Comparison of ENCODE assay signal across 10 mouse cellular contexts in genomic region chr1:90903971-90904458, GRCm38 (mm10). TPM values are rescaled to one million over a fixed set of nuclear protein-coding genes. Genes with fewer than 3 reads are reported as not detected.
DNase-seq lines count a peak whose midpoint lies in the region; ATAC-seq and TF ChIP-seq lines count a peak whose summit lies in the region.
"Had no signal": no experiment of that assay in that cellular context is flagged by ENCODE, and none has a peak within 500 bp of the region (broad histone marks: within the 10 kb centered on the region; RNA-seq: fewer than 3 reads in every experiment).

No protein-coding gene starts in this region.

- no peak for TF ChIP-seq POLR2A in lung, adult 2 months (IDR thresholded peaks at IDR 0.05; ENCODE audit: borderline replicate concordance, extremely low read depth, low read depth, low read length)

- 41% methylated on average over 8 of the region's 8 CpGs for WGBS in lung, embryonic 14.5 days
- WGBS in lung, adult 2 months: 54% methylated on average over 8 of the region's 8 CpGs

- H3K27me3 ChIP-seq in lung, embryonic 14.5 days (ENCODE audit: insufficient read depth, low read length): no peaks in the 10 kb centered on the region

- peak; percentile 63 for ATAC-seq in lung, embryonic 14.5 days (ENCODE audit: insufficient read depth)

- peak overlapping the region; percentile 48 for H3K27ac ChIP-seq in lung, embryonic 14.5 days (ENCODE audit: low read depth)

- H3K4me1 ChIP-seq in lung, embryonic 14.5 days (ENCODE audit: insufficient read depth): peaks cover 3% of the 10 kb centered on the region; the same call in 1 of the 2 replicates
- no peaks in the 10 kb centered on the region for H3K4me1 ChIP-seq in lung, adult 2 months (ENCODE audit: control insufficient read depth, insufficient read depth, low read length)

- H3K4me2 ChIP-seq in lung, embryonic 14.5 days: no peak overlapping the region

- H3K9me3 ChIP-seq in lung, embryonic 14.5 days (ENCODE audit: low read depth, low read length): no peaks in the 10 kb centered on the region

- no peaks in the 10 kb centered on the region for H3K36me3 ChIP-seq in lung, embryonic 14.5 days (ENCODE audit: insufficient read depth)

- H3K4me3 ChIP-seq in lung, embryonic 14.5 days (ENCODE audit: low read depth, low read length): no peak overlapping the region
- H3K4me3 ChIP-seq in lung, adult 2 months (replicated peaks; ENCODE audit: extremely low read depth, low read depth, low read length): no peak overlapping the region
- H3K4me3 ChIP-seq: erythroblast, embryonic 14.5 days had no signal

- no peak for TF ChIP-seq CTCF in lung, embryonic 14.5 days (IDR thresholded peaks at IDR 0.05; ENCODE audit: low read depth)
- TF ChIP-seq CTCF in lung, adult 2 months (IDR thresholded peaks at IDR 0.05; ENCODE audit: insufficient read depth, low read length): no peak

- H3K9ac ChIP-seq in lung, embryonic 14.5 days: no peak overlapping the region

- DNase-seq in lung, embryonic 14.5 days: peak; percentile 83
- no peak for DNase-seq in lung, adult 2 months
- DNase-seq in frontal cortex, postnatal 36 days (ENCODE audit: low spot score in 2 of 2): peak; percentile 70 to 83
- DNase-seq in left cerebral cortex, adult 8-10 months (ENCODE audit: low spot score in 2 of 2): peak; percentile 38 to 86
- peak; percentile 76 to 81 for DNase-seq in right cerebral cortex, postnatal 36 days (ENCODE audit: low spot score in 2 of 2)
- DNase-seq in Muller cell, postnatal 12 days (ENCODE audit: inconsistent ontology term): no peak
- DNase-seq in thymus, postnatal 10 days (ENCODE audit: low spot score in 2 of 2): no peak
- no peak for DNase-seq in thymus, postnatal 4 days

RNA-seq across cellular contexts. Expression of gene Mlph, which starts 10.9 kb away (rescaled TPM):
- 0.39 and 0.42 TPM in 2 replicates for polyA plus RNA-seq in lung, embryonic 14.5 days (2014; fragmentation: Nextera tagmentation; extraction: Ambion mirVana)
- polyA plus RNA-seq in lung, adult 2 months (2012; rRNA removed): 10.3 and 13.5 TPM in 2 replicates
- 1 to 10 TPM; 1.8 to 4.0 (median 2.7) TPM for total RNA-seq in left cerebral cortex, adult 8-10 months (2022)
- polyA plus RNA-seq: erythroblast, embryonic 14.5 days had no signal

RNA-seq across cellular contexts. Expression of gene Prlh, which starts 48.9 kb away (rescaled TPM):
- polyA plus RNA-seq in lung, embryonic 14.5 days (2014; fragmentation: Nextera tagmentation; extraction: Ambion mirVana): not detected in 2 replicates
- not detected in 2 replicates for polyA plus RNA-seq in lung, adult 2 months (2012; rRNA removed)
- not detected for total RNA-seq in left cerebral cortex, adult 8-10 months (2022)
- polyA plus RNA-seq: limb, embryonic 11.5 days had no signal

Comparison
In these comparisons a context has a peak if more than half of its experiments do, and no peak if none do; other contexts are left out.
1. DNase-seq: peak in lung, embryonic 14.5 days (single experiment), frontal cortex, postnatal 36 days (2 of 2), left cerebral cortex, adult 8-10 months (2 of 2) and right cerebral cortex, postnatal 36 days (2 of 2); none in lung, adult 2 months (single experiment), Muller cell, postnatal 12 days (single experiment), thymus, postnatal 10 days (0 of 2) and thymus, postnatal 4 days (single experiment).